Mouse (Mus musculus): ENCODE results near the gene Cep295.
"Not testable (repeated sequence)": the region's sequence is repeated elsewhere in the genome, so short reads cannot be mapped to it uniquely, and the experiment has no call there.

Cep295 gene

DNA sequence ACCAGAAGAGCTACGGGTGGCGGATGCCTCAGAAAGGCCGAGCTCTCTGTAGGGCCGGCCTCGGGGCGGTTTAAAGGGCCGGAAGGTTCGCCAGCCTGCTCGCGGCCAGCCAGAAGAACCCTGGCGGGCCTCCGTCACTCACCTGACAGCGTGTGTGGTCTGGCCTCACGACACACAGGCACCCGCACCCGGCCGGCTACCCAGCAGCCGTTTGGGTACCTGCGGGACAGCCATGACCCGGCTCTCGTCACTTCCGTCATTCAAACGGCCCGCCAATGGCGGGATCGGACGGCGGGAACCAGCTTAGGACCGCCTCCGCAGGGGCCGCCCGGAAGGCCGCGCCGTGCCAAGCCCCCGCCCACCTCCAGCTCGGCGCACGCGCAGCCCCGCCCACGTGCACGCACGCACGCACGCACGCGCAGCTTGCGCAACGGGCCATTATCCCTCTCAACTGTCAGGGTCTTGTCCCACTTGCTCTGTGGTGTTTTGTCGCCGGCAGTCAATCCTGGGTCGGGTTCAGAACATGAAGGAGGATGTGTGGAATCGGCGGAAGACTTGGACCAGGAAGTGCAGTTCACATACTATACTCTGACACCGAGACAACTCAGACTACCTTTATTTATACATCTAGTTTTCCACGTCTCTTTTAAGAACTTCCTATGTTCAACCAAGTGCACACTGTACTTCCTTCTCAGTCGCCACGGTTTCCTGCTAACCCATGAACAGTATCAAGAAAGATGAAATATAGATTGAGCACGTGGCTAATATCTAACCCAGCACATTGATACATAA, at the start of gene Cep295:
Gene Cep295, minus strand, starts transcription at position 305 of the 792 bp plus-strand sequence.
- DNase-seq = peak; percentile 95 to 96

- DNase-seq = no peak
Measured at GRCm38 (mm10) chr9:15397591-15397990, 40.0 kb upstream of the Cep295 start.

DNA sequence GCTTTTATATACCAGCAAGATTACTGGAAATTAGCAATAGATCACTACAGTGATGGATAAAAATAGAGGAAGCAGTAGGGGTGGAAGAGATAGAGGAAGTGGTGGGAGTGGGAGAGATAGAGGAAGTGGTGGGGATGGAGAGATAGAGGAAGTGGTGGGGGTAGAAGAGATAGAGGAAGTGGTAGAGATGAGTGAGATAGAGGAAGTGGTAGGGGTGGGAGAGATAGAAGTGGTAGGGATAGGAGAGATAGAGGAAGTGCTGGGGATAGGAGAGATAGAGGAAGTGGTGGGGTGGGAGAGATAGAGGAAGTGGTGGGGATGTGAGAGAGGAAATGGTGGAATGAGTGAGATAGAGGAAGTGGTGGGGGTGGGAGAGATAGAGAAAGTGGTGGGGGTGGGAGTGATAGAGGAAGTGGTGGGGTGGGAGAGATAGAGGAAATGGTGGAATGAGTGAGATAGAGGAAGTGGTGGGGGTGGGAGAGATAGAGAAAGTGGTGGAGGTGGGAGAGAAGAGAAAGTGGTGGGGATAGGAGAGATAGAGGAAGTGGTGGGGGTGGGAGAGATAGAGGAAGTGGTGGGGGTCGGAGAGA, 37.9 kb upstream of the Cep295 start:
- DNase-seq = no peak

GRCm38 (mm10) chr9:15387075-15387643, 29.6 kb upstream of the Cep295 start:
- peak; percentile 51 to 66 for DNase-seq

GRCm38 (mm10) chr9:15384266-15384665, 26.7 kb upstream of the Cep295 start:
- no peak for DNase-seq

DNA sequence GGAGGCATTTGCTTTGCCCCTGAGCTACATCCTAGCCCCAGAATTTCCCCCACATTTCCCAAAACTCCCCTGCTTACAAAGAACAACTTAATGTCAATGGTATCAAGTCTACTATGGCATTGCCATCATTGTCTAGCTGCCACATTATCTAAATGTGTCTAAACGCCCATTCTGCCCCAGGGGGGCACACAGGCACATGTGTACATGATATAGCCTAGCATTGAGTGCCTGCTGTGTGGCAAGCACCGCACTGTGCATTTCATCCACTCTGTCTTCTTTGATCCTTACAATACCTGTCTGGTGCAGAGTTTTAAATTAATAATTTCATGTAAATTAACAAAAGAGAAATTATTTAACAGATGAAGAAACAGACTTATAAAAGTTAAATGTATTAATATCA, 8.7 kb upstream of the Cep295 start:
- no peak for DNase-seq

GRCm38 (mm10) chr9:15365856-15366255, 8.3 kb upstream of the Cep295 start:
- no peak for DNase-seq

DNA sequence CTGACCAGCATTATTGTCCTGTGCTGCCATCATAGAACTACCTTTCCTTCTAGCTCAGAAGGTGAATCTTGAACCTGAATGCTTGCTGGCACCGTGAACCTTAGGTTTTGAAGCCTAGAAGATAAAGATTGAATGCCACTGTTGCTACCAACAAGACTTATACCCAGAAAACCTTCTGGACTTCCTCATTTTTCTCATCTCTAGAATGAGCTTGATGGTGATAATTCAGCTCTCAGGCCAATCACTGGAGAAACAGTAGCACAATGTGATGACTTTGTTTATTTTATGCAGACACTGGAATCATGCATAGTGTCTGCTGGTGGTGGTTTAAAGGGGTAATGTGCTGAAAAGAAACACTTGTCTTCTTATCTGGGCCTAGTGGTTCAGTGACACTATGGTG, 7.3 kb upstream of the Cep295 start:
- DNase-seq = no peak

GRCm38 (mm10) chr9:15356916-15357483, 588 bp downstream of the Cep295 start:
- no peak for DNase-seq

DNA sequence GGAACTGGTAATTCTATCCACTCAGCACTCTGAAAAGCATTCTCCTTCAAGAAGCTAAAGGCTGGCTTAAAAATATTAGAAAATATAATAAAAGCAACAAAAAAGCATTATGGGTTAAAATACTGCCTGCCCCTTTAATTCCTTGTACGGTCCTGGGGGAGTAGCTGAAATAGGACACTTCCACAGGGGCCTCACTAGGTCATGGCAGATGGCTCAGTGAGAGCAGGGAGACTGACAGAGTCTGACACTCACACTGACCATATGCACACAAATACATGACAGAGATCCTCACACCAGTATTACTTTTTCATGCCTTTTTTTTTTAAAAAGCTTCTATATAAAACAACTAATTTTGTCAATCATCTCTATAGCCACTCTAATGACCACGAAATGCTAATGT, 7.7 kb downstream of the Cep295 start:
- no peak for DNase-seq

GRCm38 (mm10) chr9:15337776-15338175, 19.8 kb downstream of the Cep295 start:
- peak; percentile 28 to 54 for DNase-seq

GRCm38 (mm10) chr9:15318170-15318742, 39.3 kb downstream of the Cep295 start:
- no peak for DNase-seq

DNA sequence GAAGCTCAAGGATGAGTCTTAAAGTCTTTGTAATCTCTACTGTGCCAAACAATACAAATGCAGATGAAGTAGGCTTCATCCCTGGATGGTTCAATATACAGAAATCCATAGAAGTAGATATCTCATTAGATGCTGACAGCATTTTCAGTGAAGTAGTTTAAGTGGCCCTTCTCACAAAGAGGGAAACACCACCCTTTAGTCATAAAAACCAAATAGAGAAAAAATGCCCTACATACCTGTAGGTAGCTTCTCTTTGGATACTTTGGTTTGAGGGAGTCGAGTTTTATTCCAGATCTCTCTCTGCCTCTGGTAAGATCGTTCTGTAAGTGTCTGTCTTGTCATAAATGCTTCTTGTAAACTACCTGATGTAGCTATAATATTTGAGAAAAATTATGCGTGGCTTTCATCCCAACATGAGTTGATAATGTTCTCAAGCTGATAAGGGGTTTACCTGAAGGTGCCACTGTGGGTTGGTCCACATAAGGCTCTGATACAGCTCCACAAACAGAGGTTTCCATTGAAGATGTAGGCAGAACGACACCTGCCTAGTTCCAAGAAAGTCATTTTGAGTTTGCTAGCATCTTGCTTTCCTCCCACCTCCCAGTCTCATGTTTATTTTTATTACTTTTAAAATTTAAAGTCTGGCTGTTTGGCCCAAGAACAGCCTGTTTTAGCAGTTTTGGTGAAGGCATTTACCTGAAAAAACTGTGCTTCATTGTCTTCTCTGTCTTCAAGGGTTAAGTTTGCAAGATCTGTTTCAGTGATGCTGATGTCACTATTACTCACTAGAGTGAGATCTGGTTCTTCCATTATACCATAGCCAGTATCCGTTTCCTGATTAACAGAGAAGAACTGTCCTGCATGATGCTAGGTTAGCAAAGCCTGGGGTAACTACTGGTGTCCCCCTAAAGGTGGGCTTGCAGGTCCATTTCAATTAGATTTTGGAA, 40.1 kb downstream of the Cep295 start:
- DNase-seq = no peak

GRCm38 (mm10) chr9:15316296-15316695, 41.3 kb downstream of the Cep295 start:
- not testable (repeated sequence) for DNase-seq

DNA sequence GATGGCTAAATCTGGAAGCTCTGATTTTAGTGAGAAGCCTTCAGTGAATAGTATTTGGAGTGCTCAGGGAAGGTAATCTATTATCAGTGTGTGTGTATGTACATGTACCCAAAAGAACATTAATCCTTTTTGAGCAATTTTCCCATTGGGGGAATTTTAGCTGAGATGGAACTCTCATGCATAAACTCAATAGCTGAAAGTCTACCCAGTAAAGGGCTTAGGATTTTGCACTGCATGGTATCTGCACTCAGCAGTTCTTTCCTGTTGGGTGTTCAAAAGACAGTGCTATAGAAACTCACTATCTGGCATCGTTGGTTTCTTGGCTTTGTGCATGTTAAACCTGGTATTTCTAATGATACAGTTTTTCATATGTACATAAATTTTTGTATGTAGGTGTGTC, 43.0 kb downstream of the Cep295 start:
- no peak for DNase-seq

GRCm38 (mm10) chr9:15313633-15314032, 44.0 kb downstream of the Cep295 start:
- DNase-seq = no peak

DNA sequence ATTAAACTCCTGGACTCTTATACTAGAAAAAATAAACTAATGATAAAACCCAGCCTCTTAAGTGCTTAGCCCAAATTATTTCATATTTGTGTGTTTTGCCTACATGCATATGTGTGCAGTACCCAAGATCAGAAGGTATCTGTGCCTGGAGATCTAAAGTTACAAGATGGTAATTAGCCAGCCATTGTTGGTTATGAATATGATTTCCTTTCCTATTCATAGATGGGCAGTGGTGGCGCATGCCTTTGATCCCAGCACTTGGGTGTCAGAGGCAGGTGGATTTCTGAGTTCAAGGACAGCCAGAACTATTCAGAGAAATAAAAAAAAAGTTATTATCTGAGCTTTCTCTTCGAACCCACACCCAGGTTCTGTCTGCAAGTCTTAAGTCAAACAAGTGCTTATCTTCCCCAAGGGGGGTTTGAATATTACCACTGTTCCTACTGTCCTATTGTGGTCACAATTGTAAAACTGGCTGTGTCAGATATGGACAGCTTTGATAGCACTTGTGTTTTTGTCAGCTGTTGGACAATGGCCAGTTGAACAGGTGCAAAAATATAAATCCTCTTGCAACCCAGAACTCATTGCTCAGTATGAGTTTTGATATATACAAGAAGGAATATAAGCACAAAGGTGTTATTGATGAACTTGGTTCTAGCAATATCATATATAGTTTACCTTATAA, 45.4 kb downstream of the Cep295 start:
- no peak for DNase-seq

DNA sequence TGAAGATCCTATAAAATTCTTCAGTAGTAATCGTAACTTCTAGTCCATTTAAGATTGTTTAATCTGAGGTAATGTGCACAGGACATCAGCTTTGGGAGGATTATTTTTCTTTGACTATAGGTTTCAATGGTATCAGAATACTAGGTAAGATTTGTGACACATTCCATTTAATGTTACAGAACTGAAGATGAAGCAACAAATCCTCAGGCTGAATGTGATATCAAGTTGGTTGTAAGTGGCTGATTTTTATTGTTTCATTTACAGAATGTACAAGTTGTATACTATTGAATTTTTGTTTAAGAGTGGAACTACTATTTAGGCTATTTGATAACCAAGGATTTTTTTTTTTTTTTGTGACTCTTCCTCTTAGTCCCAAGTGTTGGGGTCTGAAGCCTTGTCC, 47.4 kb downstream of the Cep295 start:
- DNase-seq = no peak

GRCm38 (mm10) chr9:15309425-15309824, 48.2 kb downstream of the Cep295 start:
- DNase-seq = no peak

- DNase-seq = no peak
Measured at GRCm38 (mm10) chr9:15308254-15308653, 49.3 kb downstream of the Cep295 start.

DNA sequence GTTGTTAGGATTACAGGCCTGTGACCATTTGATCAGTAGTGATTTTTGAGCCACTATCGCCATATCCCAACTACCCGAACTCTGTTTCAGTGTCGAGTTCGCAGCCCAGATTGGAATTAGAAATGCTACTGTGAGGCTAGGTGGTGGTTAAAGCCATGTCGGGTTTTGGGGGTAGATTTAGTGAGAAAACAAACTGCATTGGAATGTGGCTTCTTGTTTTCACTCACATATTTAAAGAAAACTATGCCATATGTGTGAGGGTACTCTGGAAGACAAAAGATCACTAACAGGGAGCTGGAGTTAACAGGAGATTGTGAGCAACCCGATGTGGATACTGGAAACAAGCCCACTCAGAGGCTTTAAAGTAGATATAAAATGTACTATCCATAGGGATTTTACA, 50.3 kb downstream of the Cep295 start:
- no peak for DNase-seq

All from kidney, adult 8-10 months (tissue).